Mouse (Mus musculus): ENCODE data around the gene Msmo1. TPM values are rescaled to one million over a fixed set of nuclear protein-coding genes. Genes with fewer than 3 reads are reported as not detected.

The Msmo1 gene
- polyA plus RNA-seq, 1 experiment from 2014 or later, result 160 TPM

DNA sequence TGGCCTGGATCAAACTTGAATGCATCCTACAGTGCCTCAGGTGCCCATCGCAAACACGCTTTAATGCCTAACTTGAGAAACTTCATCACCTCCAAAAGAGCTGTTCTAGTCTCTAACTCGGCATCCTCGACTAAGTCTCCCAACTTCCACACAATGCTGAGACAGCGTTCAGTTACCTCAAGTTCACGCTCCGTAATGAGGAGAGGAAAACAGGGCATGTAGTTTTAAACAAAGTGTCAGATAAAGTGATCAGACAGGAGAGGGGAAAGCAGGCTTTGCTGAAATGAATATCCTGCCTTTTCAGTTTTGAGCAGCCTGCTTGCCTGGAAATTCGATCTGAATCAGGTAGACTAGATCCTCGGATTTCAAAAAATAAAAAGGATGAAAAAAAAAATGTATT lies 996 bp downstream of the Msmo1 start:
- Histone ChIP-seq H3K9me3 (ENCODE audit: control insufficient read depth, low read length) (no peaks in the 10 kb centered on the region), H3K4me3 (ENCODE audit: low read depth, low read length) (peak overlapping the region; percentile 63), H3K36me3 (ENCODE audit: control insufficient read depth, insufficient read depth, low read length) (peaks cover 4% of the 10 kb centered on the region; the same call in 1 of the 2 replicates), H3K9ac (ENCODE audit: low read length) (peak overlapping the region; percentile 60), H3K27ac (replicated peaks) (no peak overlapping the region), H3K27me3 (ENCODE audit: control insufficient read depth, insufficient read depth, low read length) (no peaks in the 10 kb centered on the region), H3K4me2 (replicated peaks; ENCODE audit: low read depth) (peak overlapping the region; percentile 75), H3K4me1 (replicated peaks; ENCODE audit: control insufficient read depth, insufficient read depth) (no peaks in the 10 kb centered on the region)
- WGBS, result 6% methylated on average over 9 of the region's 9 CpGs
- DNase-seq (ENCODE audit: low spot score) (no peak), ATAC-seq (ENCODE audit: low FRiP score, low TSS enrichment) (no peak)
- TF ChIP-seq CTCF (IDR thresholded peaks at IDR 0.05; ENCODE audit: low read depth), result no peak
- TF ChIP-seq EP300 (optimal IDR thresholded peaks at IDR 0.05), result no peak

DNA sequence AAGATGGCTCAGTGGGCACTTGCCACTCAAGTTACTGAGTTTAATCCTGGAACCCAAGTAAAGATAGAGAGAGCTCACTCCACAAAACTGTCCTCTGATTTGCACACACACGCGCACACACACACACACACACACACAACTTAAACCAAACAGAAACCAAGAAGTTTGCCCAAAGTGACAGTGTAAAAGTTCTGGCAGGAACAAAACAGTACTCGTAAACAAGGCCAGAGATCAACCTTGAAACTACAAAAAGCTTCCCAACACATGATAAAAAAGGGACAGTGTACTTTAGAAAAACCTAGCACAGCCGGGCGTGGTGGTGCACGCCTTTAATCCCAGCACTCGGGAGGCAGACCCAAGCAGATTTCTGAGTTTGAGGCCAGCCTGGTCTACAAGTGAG lies 5.4 kb downstream of the Msmo1 start:
- H3K27me3 ChIP-seq (ENCODE audit: control insufficient read depth, insufficient read depth, low read length), result no peaks in the 10 kb centered on the region
- WGBS, result 77% methylated on average over 7 of the region's 7 CpGs
- ATAC-seq (ENCODE audit: low FRiP score, low TSS enrichment) (no peak), DNase-seq (ENCODE audit: low spot score) (no peak)
- no peak overlapping the region for H3K9ac ChIP-seq (ENCODE audit: low read length)
- peaks cover 12% of the 10 kb centered on the region for H3K36me3 ChIP-seq (ENCODE audit: control insufficient read depth, insufficient read depth, low read length)
- H3K4me1 ChIP-seq (replicated peaks; ENCODE audit: control insufficient read depth, insufficient read depth), result no peaks in the 10 kb centered on the region
- no peak overlapping the region for H3K4me3 ChIP-seq (ENCODE audit: low read depth, low read length)
- TF ChIP-seq EP300 (optimal IDR thresholded peaks at IDR 0.05), result no peak
- no peak for TF ChIP-seq CTCF (IDR thresholded peaks at IDR 0.05; ENCODE audit: low read depth)
- H3K4me2 ChIP-seq (replicated peaks; ENCODE audit: low read depth), result no peak overlapping the region
- no peaks in the 10 kb centered on the region for H3K9me3 ChIP-seq (ENCODE audit: control insufficient read depth, low read length)
- H3K27ac ChIP-seq (replicated peaks), result no peak overlapping the region

DNA sequence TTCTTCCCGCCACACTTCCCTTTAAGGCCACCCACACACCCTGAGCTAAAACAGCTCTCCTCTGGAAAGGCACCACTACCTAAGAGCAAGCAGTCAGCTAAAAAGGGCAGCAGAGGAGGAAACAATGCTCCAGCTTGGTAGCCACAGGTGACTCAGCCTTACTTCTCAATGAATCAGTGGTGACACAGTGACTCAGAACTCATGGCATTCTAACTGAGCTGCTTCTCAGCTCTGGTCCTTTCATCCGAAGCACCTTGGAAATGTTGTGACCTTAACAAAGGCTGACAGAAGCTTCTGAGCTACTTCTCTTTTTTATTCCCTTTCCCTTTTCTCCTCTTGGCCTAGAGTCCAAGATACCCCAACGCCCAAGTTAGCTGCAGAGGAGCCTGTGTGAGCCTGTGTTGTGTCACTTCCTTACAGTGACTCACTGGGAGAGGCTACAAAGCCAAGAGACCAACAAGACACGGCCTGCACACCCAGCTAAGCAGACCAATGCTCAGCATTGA lies 7.3 kb downstream of the Msmo1 start:
- WGBS, result 56% methylated on average over 4 of the region's 4 CpGs
- DNase-seq (ENCODE audit: low spot score), result peak; percentile 35
- Histone ChIP-seq H3K4me1 (replicated peaks; ENCODE audit: control insufficient read depth, insufficient read depth) (no peaks in the 10 kb centered on the region), H3K27ac (replicated peaks) (peak overlapping the region; percentile 37), H3K4me3 (ENCODE audit: low read depth, low read length) (no peak overlapping the region), H3K9me3 (ENCODE audit: control insufficient read depth, low read length) (no peaks in the 10 kb centered on the region), H3K27me3 (ENCODE audit: control insufficient read depth, insufficient read depth, low read length) (no peaks in the 10 kb centered on the region), H3K9ac (ENCODE audit: low read length) (no peak overlapping the region), H3K36me3 (ENCODE audit: control insufficient read depth, insufficient read depth, low read length) (peaks cover 19% of the 10 kb centered on the region), H3K4me2 (replicated peaks; ENCODE audit: low read depth) (no peak overlapping the region)
- TF ChIP-seq CTCF (IDR thresholded peaks at IDR 0.05; ENCODE audit: low read depth), result no peak
- no peak for TF ChIP-seq EP300 (optimal IDR thresholded peaks at IDR 0.05)
- ATAC-seq (ENCODE audit: low FRiP score, low TSS enrichment), result peak; percentile 94

DNA sequence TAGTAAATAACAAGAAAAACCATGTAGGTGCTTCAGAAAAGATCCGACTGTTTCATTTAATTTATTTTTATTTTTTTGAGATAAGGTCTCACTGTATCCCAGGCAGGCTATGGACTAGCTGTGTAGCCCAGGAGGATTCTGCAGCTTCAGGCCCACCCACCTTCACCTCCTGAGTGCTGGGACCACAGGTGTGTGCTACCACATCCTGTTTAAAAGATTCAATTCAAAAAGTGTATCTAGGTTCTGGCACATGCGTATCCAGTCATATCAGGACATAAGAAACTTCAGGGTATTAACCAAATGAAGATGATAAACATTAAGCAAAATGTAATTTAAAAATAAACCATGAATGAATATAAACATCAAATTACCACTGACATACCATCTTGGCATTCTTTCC lies 10.4 kb downstream of the Msmo1 start:
- Histone ChIP-seq H3K4me2 (replicated peaks; ENCODE audit: low read depth) (no peak overlapping the region), H3K9ac (ENCODE audit: low read length) (no peak overlapping the region), H3K9me3 (ENCODE audit: control insufficient read depth, low read length) (no peaks in the 10 kb centered on the region), H3K36me3 (ENCODE audit: control insufficient read depth, insufficient read depth, low read length) (peaks cover 24% of the 10 kb centered on the region; the same call in 1 of the 2 replicates), H3K4me1 (replicated peaks; ENCODE audit: control insufficient read depth, insufficient read depth) (no peaks in the 10 kb centered on the region), H3K27me3 (ENCODE audit: control insufficient read depth, insufficient read depth, low read length) (no peaks in the 10 kb centered on the region), H3K4me3 (ENCODE audit: low read depth, low read length) (no peak overlapping the region), H3K27ac (replicated peaks) (no peak overlapping the region)
- ATAC-seq (ENCODE audit: low FRiP score, low TSS enrichment), result no peak
- no peak for DNase-seq (ENCODE audit: low spot score)
- TF ChIP-seq EP300 (optimal IDR thresholded peaks at IDR 0.05) (no peak), CTCF (IDR thresholded peaks at IDR 0.05; ENCODE audit: low read depth) (no peak)
- WGBS, result 94% methylated on average over 2 of the region's 2 CpGs

DNA sequence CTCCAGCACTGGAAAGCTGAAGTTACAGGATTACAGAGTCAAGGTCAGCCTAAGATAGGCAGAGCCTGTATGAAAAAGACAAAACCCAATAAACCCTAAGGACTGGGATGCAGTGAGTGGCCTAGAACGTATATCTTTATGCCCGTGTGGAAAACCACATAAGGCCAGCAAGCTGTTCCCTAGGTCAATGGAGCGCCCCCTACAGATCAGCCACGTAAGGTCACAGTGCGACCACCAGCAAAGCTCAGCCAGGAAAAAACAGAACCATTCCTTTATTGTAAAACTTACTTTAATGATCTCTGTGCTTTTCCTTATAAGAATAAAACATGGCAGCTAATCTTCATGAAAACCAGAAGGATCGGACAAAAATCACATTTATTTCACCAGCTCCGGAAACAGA lies 15.7 kb downstream of the Msmo1 start:
- DNase-seq (ENCODE audit: low spot score) (no peak), ATAC-seq (ENCODE audit: low FRiP score, low TSS enrichment) (no peak)
- Histone ChIP-seq H3K9ac (ENCODE audit: low read length) (no peak overlapping the region), H3K9me3 (ENCODE audit: control insufficient read depth, low read length) (no peaks in the 10 kb centered on the region), H3K36me3 (ENCODE audit: control insufficient read depth, insufficient read depth, low read length) (peaks cover 20% of the 10 kb centered on the region), H3K27ac (replicated peaks) (no peak overlapping the region), H3K4me3 (ENCODE audit: low read depth, low read length) (no peak overlapping the region), H3K27me3 (ENCODE audit: control insufficient read depth, insufficient read depth, low read length) (no peaks in the 10 kb centered on the region), H3K4me2 (replicated peaks; ENCODE audit: low read depth) (no peak overlapping the region), H3K4me1 (replicated peaks; ENCODE audit: control insufficient read depth, insufficient read depth) (no peaks in the 10 kb centered on the region)
- whole genome bisulfite sequencing, result 82% methylated on average over 7 of the region's 7 CpGs
- TF ChIP-seq CTCF (IDR thresholded peaks at IDR 0.05; ENCODE audit: low read depth), result no peak
- no peak for TF ChIP-seq EP300 (optimal IDR thresholded peaks at IDR 0.05)

DNA sequence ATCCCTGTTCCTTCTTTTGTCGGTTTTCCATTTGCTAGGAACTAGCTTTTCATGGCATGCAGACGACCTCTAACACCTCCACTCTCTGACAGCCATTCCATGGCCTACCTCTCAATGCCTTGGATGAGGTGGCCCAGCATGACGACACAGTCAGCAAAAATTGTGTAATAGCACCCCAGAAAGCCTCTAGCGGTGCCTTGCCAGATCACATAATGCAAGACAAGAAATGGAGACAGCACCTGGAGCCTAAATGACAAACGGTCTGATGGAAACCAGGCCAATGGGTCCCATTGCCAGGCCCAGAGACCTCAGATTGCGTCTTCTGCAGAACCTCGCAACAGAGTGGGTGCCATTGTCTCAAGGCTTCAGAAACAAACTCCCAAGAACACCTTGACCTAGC lies 21.1 kb downstream of the Msmo1 start:
- Histone ChIP-seq H3K4me1 (replicated peaks; ENCODE audit: control insufficient read depth, insufficient read depth) (no peaks in the 10 kb centered on the region), H3K9ac (ENCODE audit: low read length) (no peak overlapping the region), H3K4me3 (ENCODE audit: low read depth, low read length) (no peak overlapping the region), H3K4me2 (replicated peaks; ENCODE audit: low read depth) (no peak overlapping the region), H3K36me3 (ENCODE audit: control insufficient read depth, insufficient read depth, low read length) (no peaks in the 10 kb centered on the region), H3K27me3 (ENCODE audit: control insufficient read depth, insufficient read depth, low read length) (no peaks in the 10 kb centered on the region), H3K9me3 (ENCODE audit: control insufficient read depth, low read length) (no peaks in the 10 kb centered on the region), H3K27ac (replicated peaks) (no peak overlapping the region)
- TF ChIP-seq EP300 (optimal IDR thresholded peaks at IDR 0.05) (no peak), CTCF (IDR thresholded peaks at IDR 0.05; ENCODE audit: low read depth) (no peak)
- ATAC-seq (ENCODE audit: low FRiP score, low TSS enrichment) (no peak), DNase-seq (ENCODE audit: low spot score) (no peak)
- WGBS, result 83% methylated on average over 7 of the region's 7 CpGs

Data from stomach, postnatal 0 days (tissue).